Mouse (Mus musculus): ENCODE results near the gene Asic1. TPM values are rescaled to one million over a fixed set of nuclear protein-coding genes. Genes with fewer than 3 reads are reported as not detected.
"Not testable (repeated sequence)": the region's sequence is repeated elsewhere in the genome, so short reads cannot be mapped to it uniquely, and the experiment has no call there.

Gene Asic1
- polyA plus RNA-seq, 1 experiment, result not detected

- H3K27ac ChIP-seq (replicated peaks; ENCODE audit: low read depth, low read length), result peak overlapping the region; percentile 91
- peaks cover 2% of the 10 kb centered on the region; the same call in 1 of the 2 replicates for H3K4me1 ChIP-seq (ENCODE audit: control insufficient read depth, insufficient read depth, insufficient read length, low read length)
- peak overlapping the region; percentile 41 for H3K4me3 ChIP-seq (ENCODE audit: insufficient read depth, low read depth, low read length)
Measured at GRCm38 (mm10) chr15:99715982-99716746, 46.0 kb downstream of the Asic1 start.

GRCm38 (mm10) chr15:99716814-99717213 is 46.6 kb downstream of the Asic1 start:
- H3K4me3 ChIP-seq (ENCODE audit: insufficient read depth, low read depth, low read length), result peak overlapping the region; percentile 41
- H3K27ac ChIP-seq (replicated peaks; ENCODE audit: low read depth, low read length), result peak overlapping the region; percentile 91
- H3K4me1 ChIP-seq (ENCODE audit: control insufficient read depth, insufficient read depth, insufficient read length, low read length), result peaks cover 2% of the 10 kb centered on the region; the same call in 1 of the 2 replicates

GRCm38 (mm10) chr15:99717386-99718334 is 47.5 kb downstream of the Asic1 start, which contains the start of gene Gpd1:
TSS of gene Gpd1 (plus strand) at chr15:99717515.
- peak within 1 kb of the TSS; percentile 67 for H3K4me3 ChIP-seq (ENCODE audit: insufficient read depth, low read depth, low read length)
- H3K27ac ChIP-seq (replicated peaks; ENCODE audit: low read depth, low read length), result peak within 1 kb of the TSS; percentile 91
- peaks cover 2% of the 10 kb centered on the region; the same call in 1 of the 2 replicates for H3K4me1 ChIP-seq (ENCODE audit: control insufficient read depth, insufficient read depth, insufficient read length, low read length)

GRCm38 (mm10) chr15:99718461-99719021 is 48.4 kb downstream of the Asic1 start:
- H3K4me1 ChIP-seq (ENCODE audit: control insufficient read depth, insufficient read depth, insufficient read length, low read length), result 0 out of 2 replicates have a peak, but pooled peaks cover 3% of the 10 kb centered on the region
- H3K4me3 ChIP-seq (ENCODE audit: insufficient read depth, low read depth, low read length), result peak overlapping the region; percentile 67
- H3K27ac ChIP-seq (replicated peaks; ENCODE audit: low read depth, low read length), result peak overlapping the region; percentile 91

GRCm38 (mm10) chr15:99719865-99720264 is 49.7 kb downstream of the Asic1 start:
- Histone ChIP-seq H3K4me1 (ENCODE audit: control insufficient read depth, insufficient read depth, insufficient read length, low read length) (peaks cover 7% of the 10 kb centered on the region; the same call in 1 of the 2 replicates), H3K27ac (replicated peaks; ENCODE audit: low read depth, low read length) (peak overlapping the region; percentile 91), H3K4me3 (ENCODE audit: insufficient read depth, low read depth, low read length) (peak overlapping the region; percentile 67)

- H3K27ac ChIP-seq (replicated peaks; ENCODE audit: low read depth, low read length), result peak overlapping the region; percentile 20
- peaks cover 7% of the 10 kb centered on the region; the same call in 1 of the 2 replicates for H3K4me1 ChIP-seq (ENCODE audit: control insufficient read depth, insufficient read depth, insufficient read length, low read length)
- peak overlapping the region; percentile 67 for H3K4me3 ChIP-seq (ENCODE audit: insufficient read depth, low read depth, low read length)
Measured at GRCm38 (mm10) chr15:99721921-99722743, 52.0 kb downstream of the Asic1 start.

GRCm38 (mm10) chr15:99723120-99723514 is 52.9 kb downstream of the Asic1 start:
- Histone ChIP-seq H3K27ac (replicated peaks; ENCODE audit: low read depth, low read length) (peak overlapping the region; percentile 89), H3K4me3 (ENCODE audit: insufficient read depth, low read depth, low read length) (peak overlapping the region; percentile 27), H3K4me1 (ENCODE audit: control insufficient read depth, insufficient read depth, insufficient read length, low read length) (peaks cover 7% of the 10 kb centered on the region; the same call in 1 of the 2 replicates)

- Histone ChIP-seq H3K4me3 (ENCODE audit: insufficient read depth, low read depth, low read length) (peak overlapping the region; percentile 27), H3K4me1 (ENCODE audit: control insufficient read depth, insufficient read depth, insufficient read length, low read length) (peaks cover 7% of the 10 kb centered on the region; the same call in 1 of the 2 replicates), H3K27ac (replicated peaks; ENCODE audit: low read depth, low read length) (peak overlapping the region; percentile 89)
Measured at GRCm38 (mm10) chr15:99723515-99724291, 53.5 kb downstream of the Asic1 start.

GRCm38 (mm10) chr15:99724292-99725021 is 54.3 kb downstream of the Asic1 start:
- peak overlapping the region; percentile 89 for H3K27ac ChIP-seq (replicated peaks; ENCODE audit: low read depth, low read length)
- H3K4me3 ChIP-seq (ENCODE audit: insufficient read depth, low read depth, low read length), result peak overlapping the region; percentile 24
- peaks cover 7% of the 10 kb centered on the region; the same call in 1 of the 2 replicates for H3K4me1 ChIP-seq (ENCODE audit: control insufficient read depth, insufficient read depth, insufficient read length, low read length)

- H3K27ac ChIP-seq (replicated peaks; ENCODE audit: low read depth, low read length), result peak within 1 kb of the TSS; percentile 94
- H3K4me3 ChIP-seq (ENCODE audit: insufficient read depth, low read depth, low read length), result peak within 1 kb of the TSS; percentile 63
- H3K4me1 ChIP-seq (ENCODE audit: control insufficient read depth, insufficient read depth, insufficient read length, low read length), result peaks cover 7% of the 10 kb centered on the region; the same call in 1 of the 2 replicates
Measured at GRCm38 (mm10) chr15:99725341-99726155, 55.4 kb downstream of the Asic1 start, which contains the start of gene Cox14. TSS of gene Cox14 (plus strand) at chr15:99725618.

GRCm38 (mm10) chr15:99726549-99726948 is 56.4 kb downstream of the Asic1 start:
- H3K4me3 ChIP-seq (ENCODE audit: insufficient read depth, low read depth, low read length), result peak overlapping the region; percentile 63
- peak overlapping the region; percentile 94 for H3K27ac ChIP-seq (replicated peaks; ENCODE audit: low read depth, low read length)
- peaks cover 7% of the 10 kb centered on the region; the same call in 1 of the 2 replicates for H3K4me1 ChIP-seq (ENCODE audit: control insufficient read depth, insufficient read depth, insufficient read length, low read length)

- H3K4me1 ChIP-seq (ENCODE audit: control insufficient read depth, insufficient read depth, insufficient read length, low read length); H3K4me3 ChIP-seq (ENCODE audit: insufficient read depth, low read depth, low read length); H3K27ac ChIP-seq (replicated peaks; ENCODE audit: low read depth, low read length): not testable (repeated sequence)
Measured at GRCm38 (mm10) chr15:99727039-99727438, 56.9 kb downstream of the Asic1 start.

Measured in brown adipose tissue, adult 24 weeks (tissue).